Mouse (Mus musculus) gastrocnemius, postnatal 25 days (tissue): Measurements from ENCODE around the gene Lpp. TPM values are rescaled to one million over a fixed set of nuclear protein-coding genes. Genes with fewer than 3 reads are reported as not detected.

ENCODE experiments used
- DNase-seq: peaks from one replicate; pipeline ENCODE4 v3.0.0; 2022
- total RNA-seq, 2 experiments: library from RNA; stranded (reverse); gene quantifications; 1 replicate in 1 of 2; 2 replicates in 1 of 2; pipeline ENCODE4 v1.2.3; 2021

The Lpp gene
- total RNA-seq, 2 experiments from 2014 or later: 21.7 to 23.8 TPM

DNA sequence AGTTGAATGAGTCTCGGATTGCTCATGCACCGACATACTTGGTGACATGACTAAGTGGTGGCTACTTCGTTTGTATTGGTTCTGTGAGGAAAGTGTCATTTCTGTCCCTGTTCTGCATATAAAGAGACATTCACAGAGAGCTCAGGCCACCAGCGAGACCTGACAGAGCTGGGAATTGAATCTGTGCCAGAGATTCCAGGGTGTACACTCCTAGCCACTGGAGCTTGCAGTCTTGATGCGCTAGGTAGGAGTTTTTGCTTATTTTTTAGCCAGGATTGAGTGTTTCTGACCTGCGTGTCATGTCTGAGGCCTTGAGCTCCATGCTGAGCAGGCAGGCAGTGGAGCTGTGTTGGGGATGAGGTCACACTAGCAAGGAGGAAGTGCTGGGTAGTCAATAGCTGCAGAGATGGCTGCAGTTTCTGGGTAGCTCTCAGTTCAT, 41.8 kb downstream of the Lpp start:
- no peak for DNase-seq

DNA sequence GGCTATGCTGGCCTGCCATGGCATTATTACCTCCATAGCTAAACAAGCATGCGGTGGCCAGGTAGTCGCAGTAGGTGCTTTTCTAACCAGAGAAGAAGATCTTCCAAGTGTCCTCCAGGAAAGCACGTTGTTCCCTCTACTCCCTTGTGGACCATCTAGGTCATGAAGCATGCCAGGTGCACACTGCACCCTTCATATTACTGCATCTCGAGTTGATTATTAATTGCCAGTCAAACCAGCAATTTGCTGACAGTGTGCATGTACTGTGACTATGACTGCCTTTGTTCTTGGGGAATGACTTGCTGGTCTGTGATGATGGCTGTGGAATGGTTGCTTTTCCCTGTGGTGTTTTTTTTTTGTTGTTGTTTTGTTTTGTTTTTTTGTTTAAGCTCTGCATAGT, 45.1 kb downstream of the Lpp start:
- DNase-seq: no peak

DNA sequence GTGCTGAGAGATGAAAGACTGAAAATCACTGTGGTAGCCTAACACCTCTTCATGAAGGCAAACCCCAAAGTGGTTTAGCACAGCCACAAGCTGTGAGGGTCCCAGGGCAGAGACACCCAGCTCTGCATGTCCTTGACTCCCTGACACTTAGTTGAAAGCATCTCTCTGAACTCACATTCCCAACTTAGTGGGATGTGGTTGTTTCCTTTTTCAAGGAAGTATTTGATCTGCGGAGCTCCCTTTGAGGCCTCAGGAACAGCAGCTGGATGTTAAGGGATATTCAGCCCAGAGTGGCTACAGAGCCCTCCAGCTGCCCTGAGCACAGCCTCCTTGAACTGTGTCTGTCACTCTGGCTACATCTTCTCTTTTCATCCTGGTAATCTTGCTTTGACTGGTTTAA, 48.0 kb downstream of the Lpp start:
- no peak for DNase-seq

DNA sequence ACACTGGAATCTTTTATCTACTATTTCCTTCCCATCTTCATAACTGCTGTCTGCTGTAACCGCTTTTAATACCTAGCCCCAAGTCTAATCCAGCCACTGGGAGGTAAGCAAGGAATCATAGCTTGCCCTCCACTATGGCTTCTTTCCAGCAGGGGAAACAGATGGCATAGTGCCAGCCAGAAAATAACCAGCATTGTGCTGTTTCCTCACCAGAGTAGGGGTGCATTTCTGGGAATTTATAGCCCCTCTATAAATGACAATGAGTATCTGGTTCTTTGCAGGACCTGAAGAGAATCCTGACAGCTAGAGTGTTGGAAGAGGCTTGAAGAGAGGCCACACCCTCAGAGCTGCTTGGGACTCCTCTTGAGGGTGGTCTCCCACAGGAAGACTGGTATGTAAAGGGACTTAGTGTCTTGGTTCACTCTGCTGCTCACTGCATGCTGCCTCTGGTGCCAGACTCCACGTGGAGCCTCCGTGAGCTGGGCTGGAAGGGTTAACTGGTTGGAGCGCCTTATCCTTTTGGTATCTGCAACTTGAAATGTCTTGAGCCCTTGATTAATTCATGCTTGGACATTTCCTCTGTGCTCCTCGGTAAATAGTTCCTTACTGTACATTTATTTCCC, 49.3 kb downstream of the Lpp start:
- DNase-seq: no peak

DNA sequence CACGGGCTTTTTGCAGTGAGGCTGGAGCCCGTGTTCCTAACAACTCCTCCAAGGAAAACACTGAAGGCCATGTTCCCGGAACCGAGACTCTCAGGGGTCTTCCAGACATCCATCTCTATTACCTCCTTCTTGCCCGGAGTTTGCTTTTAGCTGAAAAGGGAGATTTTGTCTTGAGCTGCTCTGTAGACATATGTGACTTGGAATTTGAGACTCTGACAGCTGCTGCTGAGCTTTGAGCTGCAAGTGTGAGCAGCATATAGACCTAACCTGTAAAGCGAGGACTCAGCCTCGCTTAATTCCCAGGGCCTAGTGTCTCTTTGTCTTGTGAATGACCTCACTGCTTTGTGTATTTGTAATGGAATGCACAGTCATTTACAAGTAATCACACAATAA, 49.8 kb downstream of the Lpp start:
- no peak for DNase-seq

DNA sequence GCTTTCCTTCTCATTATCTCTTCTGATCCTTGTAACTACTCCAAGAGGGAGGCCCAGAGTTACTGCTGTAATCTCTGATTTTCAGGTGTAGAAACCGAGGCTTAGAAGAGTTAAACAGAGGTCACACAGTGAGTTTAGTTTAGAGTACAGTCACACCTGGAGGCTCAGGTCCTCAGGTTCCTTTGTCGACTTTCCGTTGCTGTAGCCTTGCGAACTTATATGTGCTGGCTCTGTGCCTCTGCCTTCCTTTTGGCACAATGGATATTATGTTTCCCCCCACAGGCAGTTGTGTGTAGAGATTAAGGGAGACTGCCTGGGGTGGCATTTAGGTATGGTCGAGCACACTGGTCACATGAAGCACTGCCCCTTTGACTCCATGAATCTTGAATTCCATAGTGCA, 50.2 kb downstream of the Lpp start:
- no peak for DNase-seq

DNA sequence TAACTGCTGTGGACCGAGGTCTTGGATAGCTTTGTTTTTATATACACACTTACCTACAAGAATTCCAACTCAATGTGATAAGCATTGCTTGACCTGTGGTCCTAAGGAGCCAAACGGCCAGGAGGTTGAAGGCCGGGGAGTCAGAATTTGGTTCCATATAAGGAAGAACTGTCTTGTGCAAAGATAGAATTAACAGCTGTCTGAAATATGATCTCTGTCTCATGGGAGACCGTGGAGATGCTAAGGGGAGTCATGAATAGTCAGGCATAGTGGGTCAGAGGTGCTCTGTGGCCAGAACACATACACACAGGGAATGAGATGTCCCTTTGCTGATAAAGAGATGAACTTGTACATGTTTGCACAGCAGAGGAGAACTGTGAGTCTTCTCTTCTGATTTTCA, 51.5 kb downstream of the Lpp start:
- no peak for DNase-seq

DNA sequence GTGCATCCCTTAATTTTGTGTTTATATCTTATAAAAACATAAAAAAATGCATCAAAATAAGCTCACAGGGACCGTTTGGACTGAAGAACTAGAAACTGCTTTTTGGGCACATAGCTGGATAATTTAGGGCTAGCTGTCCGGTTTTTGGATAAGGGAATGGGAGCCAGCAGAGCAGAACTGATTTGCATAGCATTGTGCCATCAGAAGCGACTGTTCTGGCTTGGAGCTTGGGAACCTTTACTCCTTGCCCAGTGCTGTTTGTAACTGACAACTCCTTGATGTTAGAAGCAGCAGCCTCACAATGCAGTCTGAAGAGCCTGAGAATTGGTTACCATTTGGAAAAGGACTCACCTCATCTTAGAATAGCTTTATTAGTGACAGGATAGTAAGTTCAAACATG, 52.2 kb downstream of the Lpp start:
- DNase-seq: no peak

DNA sequence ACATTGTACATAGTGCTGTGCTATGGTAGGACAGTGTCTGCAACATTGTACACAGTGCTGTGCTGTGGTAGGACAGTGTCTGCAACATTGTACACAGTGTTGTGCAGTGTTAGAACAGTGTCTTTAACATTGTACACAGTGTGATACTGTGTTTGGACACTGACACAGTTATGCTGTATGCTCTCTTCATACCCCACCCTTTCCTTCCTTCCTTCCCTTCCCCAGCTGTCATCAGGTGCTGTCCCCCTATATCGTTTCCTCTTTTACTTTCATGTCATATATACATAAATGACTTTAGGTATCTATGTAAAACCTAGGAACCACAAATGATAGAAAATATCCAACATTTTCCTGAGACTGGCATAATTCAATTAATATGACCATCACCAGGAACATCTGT, 53.1 kb downstream of the Lpp start:
- no peak for DNase-seq

DNA sequence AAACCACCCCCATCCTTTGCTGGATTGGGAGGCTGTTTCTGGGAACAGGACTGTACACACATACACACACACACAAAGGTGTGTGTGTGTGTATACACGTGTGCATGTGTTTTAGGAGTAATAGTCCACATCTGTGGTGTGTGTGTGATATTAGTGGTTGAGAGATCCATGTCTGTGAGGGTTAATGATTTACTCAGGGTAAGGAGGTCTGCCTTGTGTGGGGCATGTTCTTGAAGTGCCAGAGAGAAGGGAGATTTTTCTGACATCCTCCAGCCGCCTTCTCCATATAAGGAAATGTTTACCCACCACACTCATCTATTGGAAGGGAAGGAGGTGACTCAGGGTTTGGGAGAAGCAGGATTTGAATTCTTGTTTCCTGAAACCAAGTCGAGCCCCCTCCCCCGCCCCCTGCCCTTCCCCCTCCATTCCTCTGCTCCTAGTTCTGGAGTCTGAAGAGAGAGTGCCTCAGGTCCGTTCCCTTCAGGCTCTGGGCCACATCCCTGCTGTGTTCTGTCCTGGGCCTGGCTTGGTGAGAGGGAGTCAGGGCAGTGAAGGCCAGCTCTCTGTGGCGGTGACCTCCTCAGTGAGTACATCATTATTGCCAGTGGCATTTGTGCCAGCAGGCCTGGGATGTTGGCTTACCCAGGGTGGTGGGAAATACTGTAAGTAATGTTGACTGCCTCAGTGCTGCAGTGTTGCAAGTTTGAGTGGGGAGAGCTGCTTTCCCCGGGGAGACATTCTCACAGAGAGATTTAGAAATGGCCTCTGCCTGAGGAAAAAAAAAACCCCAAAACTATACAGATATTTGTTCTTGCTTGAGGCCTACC, 54.6 kb downstream of the Lpp start:
- DNase-seq: no peak

DNA sequence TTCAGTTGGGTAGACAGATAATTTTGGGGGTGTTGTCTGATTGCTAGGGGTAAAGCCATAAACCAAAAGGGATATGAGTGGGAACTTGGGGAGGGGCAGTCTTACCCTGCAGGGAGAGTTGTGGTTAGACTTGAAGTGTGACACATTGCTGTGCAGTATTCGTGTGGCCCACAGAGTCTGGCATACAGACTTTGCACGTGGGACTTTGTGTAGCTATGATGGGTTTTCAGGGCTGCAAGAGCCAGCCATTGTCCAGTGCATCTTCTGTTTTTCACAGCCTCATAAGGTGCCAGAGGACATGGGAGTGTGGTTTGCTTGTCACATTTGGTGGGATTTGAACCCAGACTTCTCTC, 55.2 kb downstream of the Lpp start:
- no peak for DNase-seq

DNA sequence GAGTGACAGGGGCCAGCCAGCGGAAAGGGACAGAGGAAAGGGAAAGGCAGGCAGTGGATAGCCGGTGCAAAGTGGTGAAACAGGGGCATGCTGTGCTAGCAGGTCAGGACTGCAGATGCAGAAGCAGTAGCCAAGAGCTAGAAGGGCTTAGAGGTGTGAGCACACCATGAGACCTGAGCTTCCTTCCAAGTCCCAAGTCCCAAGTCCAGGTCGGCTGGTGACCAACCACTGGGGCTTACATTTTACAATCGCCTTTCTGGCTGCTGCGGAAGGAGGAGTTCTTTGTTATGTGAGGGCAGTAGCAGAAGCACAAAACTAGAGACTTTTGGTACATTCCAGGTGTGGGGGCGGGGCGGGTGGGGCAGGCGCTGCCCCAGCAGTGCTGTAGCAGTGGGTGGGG, 56.5 kb downstream of the Lpp start:
- peak; percentile 55 for DNase-seq

DNA sequence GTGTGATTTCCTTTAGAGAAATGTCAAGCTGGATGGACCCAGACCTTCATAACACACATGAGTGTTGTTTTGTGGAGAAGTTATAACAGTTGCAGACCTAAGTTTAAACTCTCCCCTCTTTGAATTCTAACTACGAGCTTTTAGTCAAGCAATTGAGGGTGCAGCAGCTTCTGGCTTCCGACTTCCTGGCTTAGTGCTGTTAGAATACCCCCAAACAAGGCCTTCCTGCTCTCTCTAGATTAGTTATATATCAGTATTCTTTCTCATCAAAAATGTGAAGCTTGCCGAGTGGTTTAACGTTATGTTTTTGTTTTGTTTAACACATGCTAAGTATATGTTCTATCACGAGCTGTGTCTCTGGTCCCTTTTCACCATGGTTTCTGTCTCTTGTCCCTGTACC, 56.9 kb downstream of the Lpp start:
- no peak for DNase-seq

DNA sequence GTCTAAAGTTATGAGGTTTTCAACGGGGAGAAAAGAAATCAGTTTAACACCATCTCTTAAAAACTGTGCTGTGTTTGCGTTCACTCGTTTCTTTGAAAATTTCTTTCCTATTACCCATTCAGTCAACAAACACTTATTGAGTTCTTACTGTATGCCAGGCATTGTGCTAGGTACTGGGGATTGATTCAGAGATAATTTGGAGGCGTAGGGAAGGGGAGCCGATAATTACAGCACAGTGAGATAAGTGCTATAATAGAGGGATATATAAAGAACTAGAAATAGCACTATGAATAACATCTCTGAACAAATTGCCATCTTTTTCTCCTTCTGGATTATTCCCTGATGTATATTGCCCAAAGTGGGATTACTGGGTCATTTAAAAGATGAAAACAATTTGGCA, 57.8 kb downstream of the Lpp start:
- DNase-seq: no peak

DNA sequence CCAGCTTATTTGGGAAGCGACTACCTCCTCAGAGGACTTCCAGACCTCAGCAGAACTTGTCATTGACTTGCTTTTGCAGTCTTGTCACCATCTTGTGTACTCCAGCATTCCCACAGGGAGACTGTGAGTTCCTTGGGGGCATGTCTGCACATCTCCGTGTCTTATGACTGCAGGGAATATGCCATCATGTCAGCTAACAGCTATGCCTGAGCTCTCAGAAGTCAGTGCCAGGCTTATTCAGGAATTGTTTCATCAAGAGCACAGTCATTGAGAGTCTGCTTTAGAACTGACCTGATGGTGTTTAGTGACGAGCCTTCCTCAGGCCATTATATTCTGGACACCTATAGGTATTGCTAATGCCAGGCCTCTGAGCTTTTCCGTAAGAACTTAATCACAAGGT, 60.2 kb downstream of the Lpp start:
- DNase-seq: no peak

DNA sequence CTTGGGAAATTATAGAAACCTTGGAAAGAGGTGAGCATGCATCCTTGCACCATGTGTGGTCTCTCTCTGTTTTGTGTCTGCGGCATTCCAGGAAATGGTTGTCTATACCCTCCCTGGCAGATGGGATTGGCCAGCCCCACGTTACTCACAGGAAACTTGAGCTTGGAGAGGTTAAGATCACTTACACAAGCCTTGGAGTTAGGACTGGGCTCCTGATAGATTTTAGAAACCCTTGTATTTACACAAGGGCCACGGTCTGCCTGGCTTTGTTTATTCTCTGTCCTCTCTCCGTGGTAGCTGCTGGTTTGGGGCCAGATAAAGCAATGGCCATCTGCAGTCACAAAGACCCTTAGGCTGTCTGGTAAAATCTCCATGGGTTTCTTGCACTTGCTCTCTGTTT, 61.2 kb downstream of the Lpp start:
- DNase-seq: no peak

DNA sequence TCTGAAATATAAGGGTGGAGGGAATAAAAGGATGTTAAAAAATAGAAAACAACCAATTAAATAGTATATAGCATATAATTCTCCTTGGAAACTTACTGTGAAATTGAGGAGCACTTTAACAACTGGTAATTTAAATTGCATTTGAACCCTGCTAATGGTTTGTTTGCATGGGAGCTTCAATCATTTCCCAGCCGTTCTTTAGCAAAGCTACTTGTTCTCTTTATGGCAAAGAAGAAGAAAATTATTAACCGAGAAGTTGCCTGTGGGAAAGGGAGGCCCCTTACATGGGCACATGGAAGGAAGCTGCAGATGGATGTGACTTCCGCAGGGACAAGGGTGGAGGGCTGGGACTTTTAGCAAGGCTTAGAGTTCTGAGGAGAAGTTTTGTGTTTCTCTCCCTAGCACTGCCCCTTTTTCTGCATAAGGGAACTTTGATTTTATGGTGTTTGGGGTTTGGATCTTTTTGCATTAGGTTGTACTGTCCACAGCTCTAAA, 62.1 kb downstream of the Lpp start:
- no peak for DNase-seq

DNA sequence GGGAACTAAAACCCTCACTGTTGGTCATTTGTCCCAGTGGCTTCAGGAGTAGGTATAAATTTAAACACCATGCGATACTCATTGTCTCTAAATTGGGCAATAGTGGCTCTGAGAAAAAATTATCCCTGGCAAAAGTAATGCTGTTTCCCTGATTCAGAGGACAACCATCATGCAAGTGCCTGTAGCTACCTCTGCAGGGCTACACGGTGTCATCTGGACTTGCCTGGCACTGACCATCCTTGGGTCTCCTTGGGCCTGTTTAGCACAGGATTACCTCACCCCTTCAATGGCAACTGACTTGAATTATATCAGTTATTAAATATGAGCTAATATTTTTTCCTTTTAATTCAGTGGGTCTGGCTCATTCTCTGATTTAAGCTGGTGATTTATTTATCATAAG, 70.5 kb downstream of the Lpp start:
- no peak for DNase-seq

DNA sequence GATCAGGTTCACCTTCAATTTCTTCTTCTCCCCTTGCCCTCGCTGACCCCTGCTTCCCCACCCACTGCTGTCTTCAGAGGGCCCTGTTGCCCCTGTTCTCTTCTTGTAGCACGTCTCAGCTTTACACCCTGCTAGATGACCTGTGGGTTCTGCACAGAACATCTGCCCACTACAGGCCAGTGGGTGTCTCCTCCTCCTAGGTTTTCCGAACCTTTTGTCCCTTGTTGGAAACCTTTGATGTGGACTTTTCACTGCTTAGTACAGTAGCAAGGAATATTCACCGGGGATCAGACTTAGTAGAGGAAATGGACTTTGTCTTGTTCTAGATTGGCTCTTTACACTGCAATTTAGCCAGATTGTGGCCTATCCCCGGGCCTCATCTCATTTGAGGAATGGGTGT, 71.1 kb downstream of the Lpp start:
- no peak for DNase-seq

DNA sequence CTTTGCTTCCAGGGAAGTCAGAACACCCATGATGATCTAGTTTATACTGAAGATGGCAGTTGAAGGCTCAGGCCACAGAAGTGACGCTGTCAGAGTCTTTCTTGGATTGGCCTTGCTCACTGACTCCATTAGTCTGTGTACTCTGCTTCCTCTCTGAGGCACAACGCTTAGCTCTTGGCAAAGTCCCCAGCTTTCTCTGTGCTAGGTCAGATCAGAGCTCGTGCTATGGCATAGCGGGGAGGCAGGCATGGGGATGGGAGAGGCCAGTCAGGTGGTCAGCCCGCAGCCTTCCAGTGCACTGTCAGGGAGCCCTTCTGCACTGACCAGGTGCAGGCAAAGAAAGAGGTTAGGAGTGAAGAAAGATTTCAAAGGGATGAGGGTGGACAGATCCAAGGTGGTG, 72.3 kb downstream of the Lpp start:
- DNase-seq: no peak

DNA sequence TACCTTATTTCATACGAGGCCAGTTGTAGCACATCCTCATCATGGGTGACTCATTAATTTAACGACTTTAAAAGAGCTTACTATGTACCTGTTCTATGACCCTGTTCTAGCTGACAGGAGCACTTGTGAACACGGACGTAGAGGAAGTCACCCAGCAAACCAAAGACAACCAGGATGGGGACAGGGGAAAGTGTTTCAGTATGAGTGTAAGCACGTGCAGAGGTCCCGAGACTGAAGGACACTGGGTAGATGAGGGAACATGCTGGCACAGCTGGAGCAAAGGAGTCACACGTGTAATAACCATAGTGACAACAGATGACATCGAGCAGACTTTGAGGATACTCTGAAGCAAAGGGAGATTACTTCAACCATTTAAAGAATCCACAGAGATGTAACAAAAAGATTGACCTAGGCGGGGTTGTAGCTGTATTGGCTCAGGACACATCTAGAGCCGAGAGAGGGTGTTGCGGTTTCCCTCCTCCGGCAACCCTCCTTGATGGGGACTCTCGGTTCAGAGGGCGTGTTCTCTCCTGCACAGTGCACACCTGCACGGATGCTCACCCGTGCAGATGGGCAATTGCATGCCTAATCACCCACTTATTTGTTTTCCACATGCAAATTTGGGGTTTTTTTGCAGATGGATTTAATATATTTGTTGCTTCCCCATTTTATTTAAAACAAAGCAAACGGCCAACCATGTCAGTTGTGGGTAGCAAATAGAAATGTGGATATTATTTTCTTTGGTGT, 74.4 kb downstream of the Lpp start:
- no peak for DNase-seq

DNA sequence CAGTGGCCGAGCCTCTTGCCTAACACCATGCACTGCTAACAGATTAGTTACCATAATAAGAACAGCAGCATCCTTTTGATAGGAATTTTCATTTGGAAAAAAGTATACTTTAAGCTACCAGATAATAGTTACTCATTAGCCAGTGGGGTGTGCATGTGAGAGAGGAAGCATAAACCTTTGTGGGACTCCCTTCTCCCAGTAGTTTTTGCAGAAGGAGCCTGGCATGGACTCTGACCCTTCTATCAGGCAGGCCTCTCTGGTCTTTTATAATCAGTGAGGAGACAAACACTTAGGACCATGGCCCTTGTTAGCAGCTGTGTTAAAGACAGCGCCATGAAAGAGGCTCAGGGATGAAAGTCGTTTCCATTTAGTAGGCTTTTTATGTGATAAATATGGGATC, 76.0 kb downstream of the Lpp start:
- DNase-seq: no peak

DNA sequence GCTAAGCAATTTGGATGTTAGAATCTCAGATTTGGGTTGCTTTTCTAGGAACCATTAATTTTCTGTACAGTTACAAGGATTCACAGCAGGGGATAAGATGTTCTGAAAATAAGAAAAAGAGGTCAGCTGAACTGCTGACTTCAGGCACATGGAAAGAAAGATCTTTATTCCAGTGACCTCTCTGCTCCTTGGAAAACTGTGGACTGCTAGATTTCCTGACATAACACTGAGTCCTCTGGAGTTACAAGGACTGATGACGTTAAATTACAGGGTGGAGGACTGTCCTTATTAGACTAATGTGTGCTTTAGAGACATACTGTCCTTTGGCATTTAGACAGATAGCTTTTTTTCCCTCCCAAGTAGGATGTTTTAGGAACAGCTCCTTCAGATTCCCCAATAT, 77.3 kb downstream of the Lpp start:
- DNase-seq: no peak
